Mouse (Mus musculus) R1 (cell line): Measurements from ENCODE around the gene Med23.

ENCODE experiments used
- DNase-seq: peaks from one replicate; pipeline ENCODE4 v3.0.0-alpha.2; 2018; ENCODE audit warnings: low read depth, low spot score

Gene Med23

GRCm38 (mm10) chr10:24869760-24870290, at the start of gene Med23:
Med23 (plus strand) TSS chr10:24869986.
- peak; percentile 99 for DNase-seq

GRCm38 (mm10) chr10:24821990-24822676, 47.7 kb upstream of the Med23 start:
- DNase-seq, result no peak

- no peak for DNase-seq
These were observed 46.9 kb upstream of the Med23 start for GRCm38 (mm10) chr10:24822842-24823241.

GRCm38 (mm10) chr10:24823265-24823664, 46.5 kb upstream of the Med23 start:
- DNase-seq, result no peak

GRCm38 (mm10) chr10:24823697-24824535, 45.9 kb upstream of the Med23 start:
- DNase-seq, result no peak

GRCm38 (mm10) chr10:24824621-24825020, 45.2 kb upstream of the Med23 start:
- DNase-seq, result no peak

GRCm38 (mm10) chr10:24825456-24826081, 44.2 kb upstream of the Med23 start:
- DNase-seq, result no peak

- peak; percentile 97 for DNase-seq
These were observed 43.7 kb upstream of the Med23 start for GRCm38 (mm10) chr10:24826130-24826529.

GRCm38 (mm10) chr10:24828136-24828535, 41.6 kb upstream of the Med23 start:
- no peak for DNase-seq

- no peak for DNase-seq
These were observed 39.3 kb upstream of the Med23 start for GRCm38 (mm10) chr10:24830448-24830847.

- no peak for DNase-seq
These were observed 38.2 kb upstream of the Med23 start for GRCm38 (mm10) chr10:24831377-24832095.

GRCm38 (mm10) chr10:24832306-24832705, 37.5 kb upstream of the Med23 start:
- no peak for DNase-seq

GRCm38 (mm10) chr10:24834634-24835371, 35.0 kb upstream of the Med23 start:
- DNase-seq, result peak; percentile 99

GRCm38 (mm10) chr10:24835702-24836342, 34.0 kb upstream of the Med23 start:
- DNase-seq, result peak; percentile 75

- no peak for DNase-seq
These were observed 33.3 kb upstream of the Med23 start for GRCm38 (mm10) chr10:24836366-24837038.

GRCm38 (mm10) chr10:24840795-24841194, 29.0 kb upstream of the Med23 start:
- DNase-seq, result no peak

- DNase-seq, result peak; percentile 59
These were observed 27.8 kb upstream of the Med23 start for GRCm38 (mm10) chr10:24841998-24842397.

GRCm38 (mm10) chr10:24842676-24843075, 27.1 kb upstream of the Med23 start, which contains the start of gene Enpp3:
Enpp3 (minus strand) TSS chr10:24842823.
- no peak for DNase-seq

GRCm38 (mm10) chr10:24863146-24863545, 6.6 kb upstream of the Med23 start:
- peak; percentile 93 for DNase-seq

- peak; percentile 68 for DNase-seq
These were observed 5.4 kb upstream of the Med23 start for GRCm38 (mm10) chr10:24864434-24864833.
